Mouse (Mus musculus) gonadal fat pad, adult 2 months (tissue): ENCODE measurements at regions not wholly inside any gene's neighbourhood (a gene's known extent, or its start where the extent isn't known, plus 50 kb on each side); places are given as distances from the start of the nearest gene placed in this dataset.

ENCODE experiments used
- DNase-seq: peaks from one replicate; pipeline ENCODE4 v3.0.0-alpha.2; 2012; ENCODE audit warnings: low read depth

DNA sequence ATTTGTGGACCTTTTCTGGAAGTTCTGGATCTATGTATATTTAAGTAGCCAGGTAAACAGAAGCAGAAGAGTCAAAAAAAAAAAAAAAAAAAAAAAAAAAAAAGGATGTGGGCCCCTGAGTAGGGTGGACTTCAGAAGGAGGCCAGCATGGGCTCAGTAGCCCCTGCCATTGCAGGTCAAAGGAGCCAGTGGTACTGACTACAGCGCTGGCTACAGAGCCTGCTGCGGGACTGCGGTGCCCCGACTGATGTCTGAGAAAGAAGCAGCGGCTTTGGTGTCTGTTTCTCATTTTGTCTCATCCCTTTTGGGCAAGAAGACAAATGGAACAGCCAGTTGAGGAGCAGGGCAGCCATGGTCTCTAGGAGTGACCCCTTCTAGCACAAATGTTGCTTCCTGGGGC lies 134.9 kb downstream of the Gm4791 start:
- DNase-seq: no peak

DNA sequence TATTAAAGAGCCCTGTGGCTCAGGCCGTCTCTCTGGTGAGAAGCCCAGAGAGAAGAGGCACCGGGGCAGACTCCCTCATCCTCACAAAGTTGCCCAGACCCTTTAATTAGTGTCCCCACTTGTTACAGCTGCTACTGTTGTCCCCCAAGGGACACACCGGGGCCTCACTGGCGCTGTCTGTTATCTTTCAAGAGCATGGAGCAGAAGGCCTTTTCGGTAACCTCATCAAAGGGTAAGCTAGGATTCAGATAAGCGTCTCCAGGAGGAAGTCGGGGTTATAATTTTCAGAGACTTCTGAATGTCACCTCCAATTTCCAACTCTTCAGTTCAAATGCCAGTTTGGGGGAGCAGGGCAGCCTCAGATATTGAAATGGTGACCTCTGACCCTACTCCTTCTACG lies 135.3 kb downstream of the Gm4791 start:
- DNase-seq: no peak

DNA sequence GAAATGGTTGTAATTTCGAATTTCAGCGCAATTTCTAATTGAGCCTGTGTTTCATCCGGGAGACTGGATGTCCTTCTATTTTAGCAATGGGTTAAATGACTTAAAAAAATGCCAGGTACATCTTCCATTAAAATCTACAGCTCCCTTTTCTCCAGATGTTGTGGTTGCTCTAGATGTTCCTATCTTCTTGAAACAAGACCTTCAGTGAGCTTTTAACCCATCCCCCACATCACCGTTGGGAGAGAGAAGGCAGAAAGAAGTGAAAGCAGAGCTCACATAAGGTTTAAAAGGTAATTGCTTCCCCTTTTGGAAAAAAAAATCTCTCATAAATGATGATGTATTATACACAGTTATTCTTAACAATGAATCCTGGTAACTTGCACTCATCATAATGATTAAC lies 135.9 kb downstream of the Gm4791 start:
- no peak for DNase-seq

DNA sequence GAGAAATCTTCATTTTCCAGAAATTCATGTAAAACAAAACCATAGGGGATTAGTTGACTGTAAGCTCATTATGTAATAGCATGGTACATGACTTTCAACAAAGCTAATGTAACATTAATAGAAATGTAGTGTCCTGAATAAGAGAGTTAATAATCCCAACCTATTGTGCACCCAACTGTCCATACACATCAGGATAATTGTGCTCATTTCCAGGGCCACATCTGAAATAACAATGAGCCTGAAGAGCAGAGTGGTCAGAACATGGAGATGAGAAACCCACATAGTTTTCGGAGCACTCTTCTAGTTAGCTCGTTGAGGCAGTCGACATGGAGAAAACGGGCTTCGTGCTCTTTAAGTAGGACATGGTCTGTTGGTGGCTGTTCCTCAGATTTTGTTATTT lies 138.1 kb downstream of the Gm4791 start:
- DNase-seq: no peak

DNA sequence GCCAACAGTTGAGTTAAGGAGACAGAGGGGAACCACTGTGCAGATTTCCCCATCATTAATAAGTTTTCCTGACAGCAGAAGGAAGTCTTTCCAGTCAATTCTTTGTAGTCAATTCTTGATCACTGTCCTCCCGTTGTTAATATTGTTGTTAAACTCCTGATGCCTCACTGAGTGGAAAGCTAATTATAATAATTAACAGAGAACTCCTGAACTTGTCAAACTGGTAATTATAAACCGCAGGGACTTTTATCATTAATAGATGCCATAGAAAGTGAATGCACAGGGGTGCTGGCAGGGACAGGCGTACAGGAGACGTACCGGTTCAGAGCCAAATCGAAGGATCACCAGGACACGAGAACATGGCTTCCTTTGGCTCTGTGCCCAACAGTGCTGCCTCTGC lies 154.9 kb downstream of the Gm4791 start:
- no peak for DNase-seq

DNA sequence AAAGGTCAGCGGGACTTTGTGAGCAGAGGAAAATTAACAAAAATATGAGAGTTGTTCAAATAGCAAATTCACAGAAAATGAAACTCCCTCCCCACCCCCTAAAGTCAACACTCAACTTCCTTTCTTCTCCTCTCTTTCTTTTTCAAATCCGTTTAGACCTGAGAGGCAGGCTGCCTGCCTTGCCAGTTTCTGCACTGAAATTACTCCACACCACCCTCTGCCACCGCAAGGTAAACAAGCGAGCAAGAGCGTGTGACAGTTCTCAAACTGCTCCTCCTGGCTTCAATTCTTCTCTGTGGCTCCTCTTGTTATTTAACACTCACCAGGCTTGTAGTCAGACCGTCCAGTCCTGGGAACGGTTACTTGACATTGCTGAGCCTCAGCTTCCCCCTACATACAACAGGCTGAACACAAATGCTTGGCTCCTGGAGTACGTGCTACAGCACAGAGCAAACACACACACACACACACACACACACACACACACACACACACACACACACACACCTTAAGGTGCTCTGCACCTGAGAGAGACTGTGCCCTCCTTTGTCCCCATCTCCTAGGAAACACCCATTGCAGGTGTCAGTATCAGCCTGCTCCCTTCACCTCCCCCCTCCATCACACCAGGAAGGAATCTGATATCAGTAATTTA lies 167.1 kb downstream of the Gm4791 start:
- no peak for DNase-seq

DNA sequence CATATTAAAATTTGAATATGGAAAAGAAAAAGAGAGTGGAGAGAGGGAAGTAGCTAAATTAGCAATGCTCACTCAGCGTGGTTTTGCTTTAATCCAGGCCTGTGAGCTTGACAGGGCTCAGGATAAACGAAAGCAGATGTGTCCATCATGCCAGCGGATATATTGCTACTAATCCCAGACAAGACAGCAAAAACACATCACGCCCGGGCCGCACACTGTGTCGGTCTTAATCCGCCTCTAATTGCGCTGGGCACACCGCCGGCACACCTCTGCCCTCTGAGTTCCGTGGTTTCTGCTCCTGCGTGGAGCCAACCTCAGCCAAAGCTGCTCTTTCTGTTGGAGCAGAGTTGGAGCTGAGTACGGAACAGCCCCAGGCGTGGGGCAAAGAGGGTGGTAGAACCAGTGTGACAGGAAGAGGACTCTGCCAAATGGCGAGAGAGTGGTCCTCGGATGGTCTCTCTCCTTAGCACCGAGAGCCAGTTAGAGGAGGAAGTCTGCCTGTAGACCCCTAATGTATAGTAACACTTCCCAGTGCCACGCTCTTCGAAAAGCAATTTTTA lies 169.2 kb downstream of the Gm4791 start:
- peak; percentile 30 for DNase-seq

DNA sequence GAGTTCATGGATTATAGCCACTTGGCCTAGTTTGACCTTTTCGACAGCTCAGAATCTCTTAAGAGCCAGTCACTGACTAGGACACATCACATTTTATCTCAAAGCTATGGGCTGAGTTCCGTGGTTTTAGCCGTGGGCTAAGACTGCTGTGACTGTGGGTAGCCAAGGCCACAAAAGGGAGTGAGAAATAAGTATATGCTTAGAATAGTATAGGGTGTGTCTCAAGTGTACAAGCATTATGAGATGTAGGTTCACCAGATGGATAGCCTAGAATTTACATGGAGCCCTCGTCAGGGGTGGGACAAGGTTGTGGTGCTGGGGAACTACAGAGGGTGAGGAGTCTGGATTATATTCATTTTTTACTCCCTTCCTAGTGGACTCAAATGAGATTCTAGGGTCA lies 177.5 kb downstream of the Gm4791 start:
- DNase-seq: no peak

DNA sequence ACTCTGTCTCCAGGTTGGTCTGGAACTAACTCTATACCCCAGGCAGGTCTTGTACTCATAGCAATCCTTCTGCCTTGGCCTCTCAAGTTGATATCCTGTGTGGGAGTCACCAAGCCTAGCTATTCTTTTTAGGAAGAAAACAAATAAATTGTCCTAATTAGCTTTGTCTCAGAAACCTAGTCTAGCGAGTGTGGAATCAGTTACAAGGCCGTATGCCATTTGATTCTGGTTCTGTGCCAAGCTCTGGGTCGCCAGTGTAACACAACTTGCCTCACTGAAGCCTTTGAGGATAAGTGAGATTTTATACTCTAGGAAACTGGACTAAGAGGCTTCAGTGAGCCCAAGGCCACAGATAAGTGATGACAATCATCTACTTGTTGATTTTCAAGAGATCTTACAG lies 219.6 kb downstream of the Gm4791 start:
- DNase-seq: no peak

DNA sequence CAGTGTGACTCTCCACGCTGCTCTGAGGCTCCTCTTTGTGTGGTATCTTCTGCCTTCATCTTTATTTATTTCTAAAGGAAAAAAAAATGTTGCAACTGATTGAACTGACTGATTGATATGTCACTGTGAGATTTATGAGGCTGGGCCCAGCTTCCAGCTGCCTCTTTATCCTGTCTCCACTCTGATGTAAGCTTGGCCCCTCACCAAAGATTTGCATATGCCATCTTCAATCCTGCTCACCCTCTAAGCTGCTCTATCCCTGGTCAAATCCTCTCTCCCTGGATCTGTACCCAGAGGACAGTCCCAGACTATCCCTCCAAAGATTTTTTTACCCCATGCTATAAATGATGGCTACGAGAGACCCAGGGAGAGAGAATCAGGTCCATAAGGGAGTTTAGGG lies 225.0 kb downstream of the Gm4791 start:
- no peak for DNase-seq

DNA sequence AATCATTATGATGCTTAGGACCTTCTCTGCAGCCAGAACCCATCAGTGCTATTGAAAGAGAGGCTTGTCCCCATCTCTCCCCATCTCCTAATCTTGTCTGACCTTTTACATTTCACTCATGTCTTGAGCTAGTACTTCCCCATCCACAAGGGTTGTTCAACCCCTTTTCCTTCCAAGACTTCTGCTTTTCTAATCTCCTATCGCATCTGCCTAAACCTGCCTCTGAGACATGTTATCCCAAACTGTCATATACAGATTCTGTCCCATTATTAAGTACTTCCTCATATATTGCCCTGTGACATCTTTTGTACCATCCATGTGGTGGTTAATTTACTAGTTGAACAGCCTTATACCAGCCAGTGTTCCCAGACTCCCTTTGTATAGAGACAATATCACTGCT lies 225.7 kb downstream of the Gm4791 start:
- no peak for DNase-seq

DNA sequence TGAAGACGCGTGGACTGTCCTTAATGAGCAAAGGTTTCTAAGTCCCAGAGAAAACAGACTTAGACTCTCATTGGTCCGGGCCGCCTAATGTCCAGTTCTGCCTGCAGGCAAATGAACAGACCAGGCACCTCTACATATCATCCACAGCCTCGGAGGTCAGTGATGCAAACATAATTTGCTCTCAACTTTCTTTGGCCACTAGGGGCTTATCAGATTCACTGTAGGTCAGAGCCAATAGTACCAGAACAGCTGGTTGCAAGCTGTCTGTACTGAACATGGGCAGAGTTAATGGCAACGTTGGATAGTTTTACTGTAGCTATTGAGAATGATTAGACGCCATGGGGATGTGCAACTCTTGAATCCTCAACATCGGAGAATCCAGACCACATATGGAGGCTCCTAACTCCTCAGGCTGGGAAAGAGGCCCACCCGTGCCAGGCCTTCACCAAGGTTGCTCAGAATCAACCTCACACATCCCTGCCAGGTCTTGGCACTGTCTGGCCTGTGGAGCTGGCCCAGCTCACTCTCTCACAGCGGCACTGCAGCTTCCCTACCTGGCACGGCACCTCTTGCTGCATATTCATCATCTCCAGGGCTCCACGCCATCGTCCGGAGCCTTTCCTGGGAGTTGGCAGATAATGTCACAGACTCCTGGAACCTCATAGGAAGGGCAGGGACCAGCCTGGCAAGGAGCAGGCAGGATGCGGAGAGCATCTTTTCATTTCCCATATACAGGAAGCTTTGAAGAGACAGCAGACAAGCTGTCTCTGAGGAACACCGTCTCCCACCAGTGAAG lies 228.1 kb downstream of the Gm4791 start:
- no peak for DNase-seq

DNA sequence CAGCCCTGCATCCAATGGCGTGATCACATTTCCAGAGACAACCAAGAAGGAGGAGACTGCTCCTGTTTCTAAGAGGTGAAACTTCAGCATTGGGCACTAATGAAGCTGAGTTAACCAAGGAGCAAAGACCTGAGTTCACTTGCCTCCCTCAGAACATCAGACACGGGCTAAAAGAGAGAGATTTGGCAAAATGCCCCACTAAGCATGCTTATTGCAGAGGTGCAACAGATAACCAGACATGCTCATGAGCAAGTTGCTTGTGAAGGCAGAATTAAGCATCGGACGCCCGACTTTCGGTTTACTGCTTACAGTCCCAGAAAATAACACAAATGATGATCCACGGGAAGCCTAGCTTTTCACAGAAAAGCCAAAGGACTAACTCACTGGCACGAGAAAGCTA lies 228.8 kb downstream of the Gm4791 start:
- no peak for DNase-seq

DNA sequence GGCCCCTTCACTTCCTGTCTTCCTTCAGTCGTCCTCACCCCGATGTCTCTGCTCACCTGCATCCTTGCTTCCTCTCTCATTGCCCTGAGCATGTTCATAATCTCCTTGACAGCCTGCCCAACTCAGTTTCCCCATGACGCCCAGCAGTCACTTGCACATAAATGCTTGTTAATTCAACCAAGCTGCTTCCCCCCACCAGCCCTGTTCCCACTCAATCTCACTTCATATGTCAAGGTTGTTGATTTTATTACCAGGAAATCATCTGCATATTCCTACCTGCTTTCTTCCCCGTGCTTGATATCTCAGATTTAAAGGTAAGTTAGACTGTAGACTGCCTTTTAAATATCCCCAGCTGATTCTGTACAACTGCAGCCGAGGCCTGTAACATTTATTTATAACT lies 230.2 kb downstream of the Gm4791 start:
- no peak for DNase-seq

DNA sequence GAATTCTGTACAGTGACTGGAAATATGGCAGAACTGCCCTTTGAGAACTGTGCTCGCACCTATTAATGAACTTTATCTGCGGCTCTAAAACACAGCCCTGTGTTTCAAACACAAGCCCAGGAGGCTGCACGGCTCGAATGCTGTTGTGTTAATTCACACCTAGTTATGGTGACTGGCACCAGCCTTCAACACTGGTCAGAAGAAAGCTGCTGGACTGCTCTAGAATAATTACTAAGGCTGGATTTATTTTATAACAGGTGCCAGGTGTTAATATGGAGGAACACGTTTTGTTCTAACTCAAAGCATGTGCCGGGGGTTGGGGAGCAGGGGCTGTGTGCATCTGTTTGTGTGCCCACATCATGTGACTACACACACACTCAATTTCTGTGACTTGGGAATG lies 230.8 kb downstream of the Gm4791 start:
- no peak for DNase-seq

DNA sequence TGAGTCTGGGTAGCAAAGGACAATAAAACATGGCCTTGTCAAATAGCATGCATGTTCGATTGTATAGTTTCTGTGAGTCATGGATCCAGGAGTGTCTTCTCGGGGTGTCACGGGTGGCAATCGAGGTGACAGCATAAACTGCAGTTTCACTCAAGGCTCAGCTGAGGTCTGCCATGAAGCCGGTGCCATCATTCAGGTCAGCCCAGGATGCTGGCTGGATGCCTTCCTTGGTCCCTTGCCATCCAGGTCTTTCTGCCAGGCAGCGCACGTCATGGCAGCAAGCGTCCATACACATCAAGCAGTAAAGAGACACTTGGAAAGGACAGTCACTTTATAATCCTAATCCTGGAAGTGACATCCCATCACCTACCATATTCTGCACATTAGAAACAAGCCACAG lies 242.4 kb downstream of the Gm4791 start:
- DNase-seq: no peak

DNA sequence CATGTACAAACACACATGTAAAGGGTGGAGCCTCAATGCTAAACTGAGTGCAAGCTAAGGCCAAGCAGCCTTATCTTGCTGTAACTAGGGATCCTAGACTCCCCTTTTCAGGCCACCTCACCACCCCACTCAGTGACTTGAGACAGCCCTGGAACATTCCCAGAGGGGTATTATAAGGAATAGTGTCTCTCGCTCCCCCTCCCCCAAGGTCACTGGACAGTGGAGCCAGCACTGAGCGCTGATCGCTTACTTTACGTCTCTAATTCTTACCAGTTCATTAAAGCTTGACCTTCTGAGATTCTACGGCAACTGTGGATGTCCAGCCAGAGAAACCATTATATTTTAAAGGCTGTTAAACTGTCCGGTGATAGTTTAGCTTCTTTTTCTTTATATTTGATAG lies 243.5 kb downstream of the Gm4791 start:
- DNase-seq: no peak

DNA sequence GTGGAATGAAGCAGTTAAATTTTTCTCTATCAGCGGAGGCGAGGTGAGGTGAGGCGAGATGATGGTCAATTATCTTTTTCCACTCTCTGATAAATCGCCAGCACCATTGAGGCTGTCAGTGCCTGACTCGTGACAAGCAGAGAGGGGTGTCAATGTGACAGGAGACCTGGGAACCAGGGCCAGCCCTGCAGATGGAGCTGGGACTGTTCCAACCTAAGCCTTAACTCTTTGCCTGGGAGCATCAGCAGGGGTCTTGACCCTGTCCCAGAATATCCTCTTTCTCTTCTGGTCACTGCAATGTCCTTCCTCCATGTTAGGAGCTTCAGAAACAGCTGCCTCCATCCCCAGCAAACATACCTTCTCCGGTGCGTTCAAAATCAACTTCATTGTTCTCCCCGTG lies 244.0 kb downstream of the Gm4791 start:
- DNase-seq: no peak

DNA sequence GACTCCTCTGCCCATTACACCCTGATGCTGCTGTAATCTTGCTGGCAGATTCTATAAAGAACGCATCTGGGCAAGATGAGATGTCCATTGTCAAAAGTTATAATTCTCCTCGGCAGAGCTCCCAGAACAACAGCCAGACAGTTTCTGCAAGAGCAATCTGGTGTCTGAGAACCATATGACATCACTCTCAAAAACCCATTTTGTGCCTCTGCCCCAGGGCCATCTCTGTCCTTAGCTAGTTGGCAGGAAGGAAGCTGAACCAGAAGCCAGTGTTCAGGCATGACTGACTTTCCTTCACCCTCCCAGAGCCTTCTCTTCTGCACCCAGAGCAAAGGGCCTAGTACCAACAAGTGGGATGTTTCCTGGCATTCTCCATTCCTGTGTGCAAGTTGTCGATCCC lies 250.5 kb downstream of the Gm4791 start:
- DNase-seq: peak; percentile 90

DNA sequence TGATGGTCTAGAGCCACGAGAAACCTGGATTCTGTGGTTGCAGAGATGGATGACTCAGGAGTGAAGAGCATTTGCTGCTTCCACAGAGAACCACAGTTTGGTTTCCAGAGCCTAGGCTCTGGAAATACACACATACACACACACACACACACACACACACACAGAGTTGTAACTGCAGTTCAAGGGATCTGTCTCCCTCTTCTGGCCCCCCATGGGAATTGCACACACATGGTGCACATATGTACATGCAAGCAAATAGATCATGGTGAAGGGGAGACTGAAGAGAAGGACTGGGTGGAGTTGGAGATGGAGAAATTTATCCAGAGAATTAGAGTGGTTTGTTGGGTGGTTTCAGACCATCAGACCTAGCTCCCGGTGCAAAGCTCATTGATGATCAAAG lies 252.6 kb downstream of the Gm4791 start:
- DNase-seq: no peak

DNA sequence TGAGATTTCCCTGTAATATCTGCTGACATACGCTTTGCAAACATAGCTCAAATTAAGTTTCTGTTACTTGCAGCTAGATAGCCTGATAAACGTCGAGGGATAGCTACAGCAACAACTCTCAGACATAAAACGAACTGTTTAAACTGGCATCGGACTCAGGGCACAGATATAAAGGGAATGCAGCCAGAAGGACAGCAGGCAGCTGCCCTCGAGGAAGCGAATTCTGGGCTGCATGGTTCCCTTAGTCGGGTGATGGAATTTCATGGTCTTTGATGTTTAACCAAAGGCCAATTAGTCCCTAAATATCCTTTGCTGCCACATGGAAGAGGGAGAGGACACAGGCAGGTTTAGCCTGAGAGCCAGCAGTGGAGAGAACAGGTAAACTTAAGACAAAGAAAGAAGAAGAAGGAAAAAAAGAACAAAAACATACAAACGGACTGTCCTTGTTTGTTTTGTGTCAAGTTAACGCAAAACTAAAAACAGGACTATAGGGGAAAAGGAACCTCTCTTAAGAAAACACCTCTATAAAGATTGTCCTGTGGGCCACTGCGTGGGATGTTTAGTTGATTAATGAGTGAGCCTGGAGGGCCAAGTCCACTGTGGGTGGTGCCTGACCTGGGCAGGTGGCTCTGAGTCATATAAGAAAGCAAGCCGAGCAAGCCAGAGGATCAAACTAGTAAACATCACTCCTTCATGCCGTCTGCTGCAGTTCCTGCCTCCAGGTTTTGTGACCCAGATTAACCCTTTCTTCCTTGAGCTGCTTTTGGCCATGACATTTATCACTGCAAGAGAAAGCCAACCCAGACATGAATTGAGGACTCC lies 255.5 kb downstream of the Gm4791 start:
- DNase-seq: peak; percentile 17

DNA sequence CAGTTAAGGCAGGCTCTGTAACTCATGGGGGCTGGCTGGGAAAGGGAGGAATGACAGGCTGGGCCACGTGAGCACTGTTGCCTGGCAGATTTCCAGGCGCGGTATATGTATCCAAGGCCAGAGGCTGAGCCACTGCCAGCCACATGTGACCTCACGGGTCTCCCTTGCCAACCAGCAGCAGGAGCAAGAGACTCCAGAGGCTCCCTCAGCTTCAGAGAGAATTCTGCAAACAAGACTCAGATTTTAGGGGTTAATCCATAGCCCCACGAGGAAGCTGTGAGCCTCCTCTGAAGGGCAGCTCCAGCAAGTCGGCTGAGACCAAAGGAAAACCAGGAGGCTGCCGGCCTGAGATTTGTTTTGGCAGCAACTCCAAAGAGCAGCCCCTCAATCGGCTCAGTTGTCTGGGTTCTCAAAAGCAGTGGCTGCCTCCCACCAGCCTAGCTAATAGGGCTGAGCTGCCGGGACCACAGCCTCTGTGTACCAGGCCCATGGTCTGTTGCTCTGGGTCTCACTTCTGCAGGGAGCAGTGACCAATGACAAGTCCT lies 264.0 kb upstream of the Cadm1 start:
- DNase-seq: no peak
